Mouse (Mus musculus): ENCODE results near the gene Adam8.

DNA sequence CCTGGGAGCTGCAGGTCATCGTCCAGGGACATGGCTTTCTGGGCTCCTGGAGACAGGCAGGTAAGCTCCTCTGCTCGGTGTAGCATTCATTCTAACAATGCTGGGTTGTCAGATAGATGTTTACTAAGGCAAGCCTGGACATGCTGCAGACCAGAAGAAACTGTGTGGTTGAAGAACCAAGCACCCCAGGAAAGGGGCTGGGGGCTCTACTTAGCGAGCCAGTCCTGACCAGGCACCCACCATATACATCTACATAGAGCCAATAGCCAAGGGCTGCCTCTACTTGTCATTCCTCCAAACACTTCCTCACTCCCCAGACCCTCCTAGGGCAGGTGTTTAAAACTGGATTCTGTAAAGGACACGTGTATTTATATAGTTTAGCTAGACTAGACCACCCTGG is 1.8 kb upstream of the Adam8 start:
- TF ChIP-seq CTCF (IDR thresholded peaks at IDR 0.05; ENCODE audit: borderline replicate concordance, insufficient read depth, low read length) = no peak
- no peak for TF ChIP-seq POLR2A (IDR thresholded peaks at IDR 0.05; ENCODE audit: low read depth, low read length)
